Mouse (Mus musculus) lung, postnatal 25 days (tissue): ENCODE data around the gene Nelfe.

Experiments
- DNase-seq: peaks from one replicate; pipeline ENCODE4 v3.0.0; 2022; ENCODE audit warnings: low spot score

Nelfe gene

GRCm38 (mm10) chr17:34847192-34847591, 3.0 kb upstream of the Nelfe start:
- DNase-seq: no peak

GRCm38 (mm10) chr17:34847615-34848014, 2.6 kb upstream of the Nelfe start:
- DNase-seq: no peak

- DNase-seq: no peak
Observed at GRCm38 (mm10) chr17:34850517-34851125, 430 bp downstream of the Nelfe start.

GRCm38 (mm10) chr17:34853511-34853910, 3.3 kb downstream of the Nelfe start:
- no peak for DNase-seq

GRCm38 (mm10) chr17:34854761-34855160, 4.6 kb downstream of the Nelfe start:
- DNase-seq: no peak

GRCm38 (mm10) chr17:34855825-34856224, 5.6 kb downstream of the Nelfe start:
- peak; percentile 50 for DNase-seq

GRCm38 (mm10) chr17:34858670-34859069, 8.5 kb downstream of the Nelfe start:
- no peak for DNase-seq

GRCm38 (mm10) chr17:34860514-34860913, 10.3 kb downstream of the Nelfe start:
- DNase-seq: no peak

GRCm38 (mm10) chr17:34861704-34862415, 11.7 kb downstream of the Nelfe start:
- DNase-seq: peak; percentile 59

GRCm38 (mm10) chr17:34862416-34863081, 12.4 kb downstream of the Nelfe start, which contains the start of gene Cfb:
Cfb (minus strand) TSS chr17:34862518.
- no peak for DNase-seq

GRCm38 (mm10) chr17:34865981-34866380, 15.8 kb downstream of the Nelfe start:
- no peak for DNase-seq

- DNase-seq: no peak
Observed at GRCm38 (mm10) chr17:34874321-34874720, 24.1 kb downstream of the Nelfe start.

- no peak for DNase-seq
Observed at GRCm38 (mm10) chr17:34879336-34879879, 29.2 kb downstream of the Nelfe start, which contains the start of gene Zbtb12. Zbtb12 (plus strand) TSS chr17:34879483.

- no peak for DNase-seq
Observed at GRCm38 (mm10) chr17:34881166-34881565, 31.0 kb downstream of the Nelfe start.

- DNase-seq: no peak
Observed at GRCm38 (mm10) chr17:34881683-34882310, 31.6 kb downstream of the Nelfe start, which contains the start of gene Gm20547. Gm20547 (minus strand) TSS chr17:34882042.

GRCm38 (mm10) chr17:34883332-34883731, 33.1 kb downstream of the Nelfe start:
- no peak for DNase-seq

- DNase-seq: no peak
Observed at GRCm38 (mm10) chr17:34884704-34885103, 34.5 kb downstream of the Nelfe start.

- DNase-seq: no peak
Observed at GRCm38 (mm10) chr17:34885615-34886014, 35.4 kb downstream of the Nelfe start.

- DNase-seq: no peak
Observed at GRCm38 (mm10) chr17:34887942-34888341, 37.8 kb downstream of the Nelfe start.

- DNase-seq: no peak
Observed at GRCm38 (mm10) chr17:34890074-34890743, 40.0 kb downstream of the Nelfe start.

- no peak for DNase-seq
Observed at GRCm38 (mm10) chr17:34891377-34891776, 41.2 kb downstream of the Nelfe start.
